Mouse (Mus musculus) intestine, postnatal 0 days (tissue): ENCODE results near the gene N4bp2l1. TPM values are rescaled to one million over a fixed set of nuclear protein-coding genes. Genes with fewer than 3 reads are reported as not detected.

Experiments
- ATAC-seq: fragments of 200-750 bp; cut with Nextera tagmentation; 2 replicates; pipeline ENCODE4 v1.8.0; 2017; ENCODE audit warnings: mild to moderate bottlenecking, moderate TSS enrichment, moderate library complexity
- H3K27ac ChIP-seq: fragments of 300-500 bp; sonication (generic); 2 replicates; pipeline ENCODE4 v1.5.1; 2014; ENCODE audit warnings: mild to moderate bottlenecking, low read depth, low read length, moderate library complexity
- H3K27me3 ChIP-seq: fragments of 300-500 bp; sonication (generic); replicated peaks from 2 replicates; pipeline ENCODE4 v1.6.1; 2014; ENCODE audit warnings: low read length, mixed read lengths; ENCODE audit not compliant: control insufficient read depth, insufficient read depth
- H3K36me3 ChIP-seq: fragments of 300-500 bp; sonication (generic); 2 replicates; pipeline ENCODE4 v1.6.1; 2014; ENCODE audit warnings: mild to moderate bottlenecking, moderate library complexity; ENCODE audit not compliant: control insufficient read depth, insufficient read depth
- H3K4me1 ChIP-seq: fragments of 300-500 bp; sonication (generic); replicated peaks from 2 replicates; pipeline ENCODE4 v1.6.1; 2014; ENCODE audit warnings: antibody characterized with exemption, low read length, mixed read lengths; ENCODE audit not compliant: control insufficient read depth, insufficient read depth
- H3K4me2 ChIP-seq: fragments of 300-500 bp; sonication (generic); replicated peaks from 2 replicates; pipeline ENCODE4 v1.6.1; 2014; ENCODE audit warnings: low read depth, mild to moderate bottlenecking, moderate library complexity
- H3K4me3 ChIP-seq: fragments of 300-500 bp; sonication (generic); 2 replicates; pipeline ENCODE4 v1.5.1; 2014; ENCODE audit warnings: low read depth, low read length
- H3K9ac ChIP-seq: fragments of 300-500 bp; sonication (generic); 2 replicates; pipeline ENCODE4 v1.6.1; 2014; ENCODE audit warnings: mild to moderate bottlenecking, low read depth, low read length
- H3K9me3 ChIP-seq: fragments of 300-500 bp; sonication (generic); 2 replicates; pipeline ENCODE4 v1.6.1; 2016; ENCODE audit warnings: mixed run types; ENCODE audit not compliant: control insufficient read depth
- CTCF ChIP-seq: sonication (generic); IDR thresholded peaks from 2 replicates; pipeline ENCODE4 v1.5.1; 2016; ENCODE audit warnings: low read depth, mild to moderate bottlenecking, control low read depth, antibody characterized with exemption, moderate library complexity
- WGBS: fragments of 180-500 bp; shearing (Covaris S2); extraction: QIAGEN DNeasy Blood & Tissue Kit; methylation state at CpG from one replicate; pipeline ENCODE4 v1.1.7; 2014; 5-methylcytosine and 5-hydroxymethylcytosine counted together
- polyA plus RNA-seq: library from polyadenylated mRNA; unstranded; fragments of >200 nt; fragmentation: Nextera tagmentation; extraction: Ambion mirVana; gene quantifications from 2 replicates; pipeline ENCODE4 v1.2.1, GENCODE M21; 2015

Gene N4bp2l1
- polyA plus RNA-seq, 1 experiment from 2014 or later, result 21.1 TPM

GRCm38 (mm10) chr5:150561376-150561775, 35.6 kb downstream of the N4bp2l1 start:
- no peaks in the 10 kb centered on the region for H3K9me3 ChIP-seq
- H3K27ac ChIP-seq, result peak overlapping the region; percentile 74
- no peak overlapping the region for H3K9ac ChIP-seq
- H3K4me1 ChIP-seq, result no peaks in the 10 kb centered on the region
- ATAC-seq, result peak; percentile 88
- H3K27me3 ChIP-seq, result no peaks in the 10 kb centered on the region
- no peak overlapping the region for H3K4me3 ChIP-seq
- no peak for TF ChIP-seq CTCF
- peak overlapping the region; percentile 37; the same call in 1 of the 2 replicates for H3K4me2 ChIP-seq
- peaks cover 30% of the 10 kb centered on the region for H3K36me3 ChIP-seq

GRCm38 (mm10) chr5:150560851-150561250, 36.1 kb downstream of the N4bp2l1 start:
- no peak overlapping the region for H3K4me2 ChIP-seq

GRCm38 (mm10) chr5:150559519-150560103, 37.4 kb downstream of the N4bp2l1 start:
- Histone ChIP-seq H3K9ac (no peak overlapping the region), H3K27me3 (no peaks in the 10 kb centered on the region), H3K4me3 (no peak overlapping the region), H3K9me3 (no peaks in the 10 kb centered on the region), H3K4me2 (no peak overlapping the region), H3K27ac (no peak overlapping the region), H3K4me1 (no peaks in the 10 kb centered on the region), H3K36me3 (peaks cover 23% of the 10 kb centered on the region; the same call in 1 of the 2 replicates)
- WGBS, result 96% methylated on average over 6 of the region's 6 CpGs
- ATAC-seq, result no peak
- no peak for TF ChIP-seq CTCF

More at GRCm38 (mm10) chr5:150560851-150561250, 36.1 kb downstream of the N4bp2l1 start:
- no peaks in the 10 kb centered on the region for H3K9me3 ChIP-seq
- no peak overlapping the region; the same call in 1 of the 2 replicates for H3K27ac ChIP-seq
- no peak for ATAC-seq
- H3K9ac ChIP-seq, result no peak overlapping the region
- 92% methylated on average over 5 of the region's 5 CpGs for WGBS
- no peaks in the 10 kb centered on the region for H3K27me3 ChIP-seq
- no peak overlapping the region for H3K4me3 ChIP-seq
- TF ChIP-seq CTCF, result 0 out of 2 replicates have a peak, but pooled peaks have one; percentile 6
- no peaks in the 10 kb centered on the region for H3K4me1 ChIP-seq
- H3K36me3 ChIP-seq, result peaks cover 27% of the 10 kb centered on the region; the same call in 1 of the 2 replicates

- H3K36me3 ChIP-seq, result peaks cover 11% of the 10 kb centered on the region; the same call in 1 of the 2 replicates
- H3K9ac ChIP-seq, result no peak overlapping the region
These were observed 45.4 kb downstream of the N4bp2l1 start for GRCm38 (mm10) chr5:150551637-150552036.

GRCm38 (mm10) chr5:150543184-150543583, 53.8 kb downstream of the N4bp2l1 start:
- Histone ChIP-seq H3K9me3 (no peaks in the 10 kb centered on the region), H3K27me3 (no peaks in the 10 kb centered on the region), H3K4me2 (no peak overlapping the region), H3K36me3 (peaks cover 12% of the 10 kb centered on the region), H3K27ac (no peak overlapping the region), H3K9ac (no peak overlapping the region), H3K4me1 (no peaks in the 10 kb centered on the region), H3K4me3 (no peak overlapping the region)
- ATAC-seq, result no peak
- TF ChIP-seq CTCF, result no peak
- 86% methylated on average over 2 of the region's 2 CpGs for WGBS

More at GRCm38 (mm10) chr5:150551637-150552036, 45.4 kb downstream of the N4bp2l1 start:
- Histone ChIP-seq H3K4me2 (no peak overlapping the region), H3K9me3 (no peaks in the 10 kb centered on the region), H3K27me3 (no peaks in the 10 kb centered on the region), H3K27ac (no peak overlapping the region), H3K4me1 (no peaks in the 10 kb centered on the region), H3K4me3 (no peak overlapping the region)
- peak; percentile 63 for TF ChIP-seq CTCF
- ATAC-seq, result no peak
- WGBS, result 46% methylated on average over 3 of the region's 3 CpGs

- no peak for ATAC-seq
- no peaks in the 10 kb centered on the region for H3K4me1 ChIP-seq
- H3K27me3 ChIP-seq, result no peaks in the 10 kb centered on the region
- 96% methylated on average over 1 of the region's 1 CpGs for WGBS
- H3K36me3 ChIP-seq, result peaks cover 12% of the 10 kb centered on the region; the same call in 1 of the 2 replicates
- no peak overlapping the region for H3K4me3 ChIP-seq
- no peak overlapping the region for H3K9ac ChIP-seq
- no peak overlapping the region for H3K4me2 ChIP-seq
- H3K9me3 ChIP-seq, result no peaks in the 10 kb centered on the region
- H3K27ac ChIP-seq, result no peak overlapping the region
- TF ChIP-seq CTCF, result no peak
These were observed 55.7 kb downstream of the N4bp2l1 start for GRCm38 (mm10) chr5:150541302-150541701.
